Mouse (Mus musculus): ENCODE data around the gene P2rx4.

- TF ChIP-seq CTCF (IDR thresholded peaks at IDR 0.05; ENCODE audit: insufficient read depth, low read length), result no peak
- no peak for TF ChIP-seq POLR2A (IDR thresholded peaks at IDR 0.05; ENCODE audit: borderline replicate concordance, extremely low read depth, low read depth, low read length)
These were observed 11.8 kb downstream of the P2rx4 start for GRCm38 (mm10) chr5:122719168-122719567.
